Mouse (Mus musculus) myocyte (in vitro differentiated cells): ENCODE measurements at regions not wholly inside any gene's neighbourhood (a gene's known extent, or its start where the extent isn't known, plus 50 kb on each side); places are given as distances from the start of the nearest gene placed in this dataset.

Experiments used
- H3K27me3 ChIP-seq: one replicate; pipeline ENCODE4 v1.6.1; 2011; ENCODE audit not compliant: control insufficient read depth, insufficient read depth, insufficient read length
- H3K36me3 ChIP-seq: one replicate; pipeline ENCODE4 v1.6.1; 2011; ENCODE audit not compliant: control insufficient read depth, insufficient read depth
- H3K4me2 ChIP-seq: one replicate; pipeline ENCODE4 v1.6.1; 2011; ENCODE audit warnings: low read depth, control low read depth
- H3K4me3 ChIP-seq: one replicate; pipeline ENCODE4 v1.5.1; 2011; ENCODE audit warnings: mild to moderate bottlenecking, control low read depth, moderate library complexity
- H3K79me2 ChIP-seq: one replicate; pipeline ENCODE4 v1.6.1; 2011; ENCODE audit not compliant: control insufficient read depth, insufficient read depth
- H3ac ChIP-seq: one replicate; pipeline ENCODE4 v1.6.1; 2011; ENCODE audit not compliant: control insufficient read depth, insufficient read length
- MYOG ChIP-seq, 3 experiments: IDR thresholded peaks; one replicate each; pipeline ENCODE4 v1.6.1; 2011; ENCODE audit warnings: control low read depth in 2 of 3, low read depth in 2 of 3, mild to moderate bottlenecking in 2 of 3; ENCODE audit not compliant: insufficient read length in 2 of 3, control insufficient read depth in 1 of 3, insufficient read depth in 1 of 3
- REST ChIP-seq: IDR thresholded peaks from one replicate; pipeline ENCODE4 v1.6.1; 2011; ENCODE audit warnings: mild to moderate bottlenecking, control low read depth, moderate library complexity; ENCODE audit not compliant: insufficient read depth, insufficient read length
- TCF3 ChIP-seq: IDR thresholded peaks from one replicate; pipeline ENCODE4 v1.6.1; 2011; ENCODE audit warnings: low read depth, control low read depth; ENCODE audit not compliant: insufficient read length

DNA sequence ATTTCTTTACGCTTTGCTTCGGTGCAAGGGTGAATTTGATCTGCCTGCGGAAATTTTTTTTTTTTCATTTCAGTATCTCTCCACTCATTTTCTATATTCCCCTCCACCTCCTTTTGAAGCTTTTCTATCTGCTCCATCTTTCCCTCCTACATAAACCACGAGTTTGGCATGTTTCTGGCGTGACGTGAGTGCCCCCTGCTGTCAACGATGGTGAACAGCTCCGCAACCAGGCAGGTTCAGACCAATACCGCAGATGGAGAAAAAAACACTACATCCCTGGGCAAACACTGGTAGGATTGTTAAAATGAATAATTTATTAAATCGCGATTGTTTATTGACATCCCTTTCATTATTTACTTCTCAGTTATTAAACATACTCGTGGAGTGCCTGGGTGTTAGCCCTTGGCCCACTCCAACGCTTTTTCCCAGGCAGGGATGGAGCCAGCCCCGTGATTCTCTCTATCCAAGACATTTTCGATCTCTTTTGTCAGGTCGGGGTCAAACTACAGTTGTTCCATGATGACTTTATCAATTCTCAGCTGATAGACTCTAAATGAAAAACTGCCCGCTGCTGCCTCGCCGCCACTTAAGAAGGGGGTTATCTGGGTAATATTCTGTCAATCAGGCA is 53.9 kb upstream of the Noct start:
- Histone ChIP-seq H3K36me3 (no peaks in the 10 kb centered on the region), H3K4me2 (no peak overlapping the region), H3K4me3 (no peak overlapping the region), H3K79me2 (no peaks in the 10 kb centered on the region), H3K27me3 (no peaks in the 10 kb centered on the region), H3ac (no peak overlapping the region)
- TF ChIP-seq REST, result no peak
- TF ChIP-seq TCF3, result no peak
- no peak for TF ChIP-seq MYOG (IDR thresholded peaks at IDR 0.05; ENCODE audit: control insufficient read depth in 1 of 3, insufficient read depth in 1 of 3, insufficient read length in 2 of 3, low read depth in 2 of 3)
